Mouse (Mus musculus) CH12.LX (cell line): ENCODE results near the gene Rnf123. TPM values are rescaled to one million over a fixed set of nuclear protein-coding genes. Genes with fewer than 3 reads are reported as not detected.

Experiments
- DNase-seq: peaks from one replicate; pipeline ENCODE4 v3.0.0-alpha.2; 2013; ENCODE audit errors: extremely low read depth
- H3K27ac ChIP-seq: 2 replicates; pipeline ENCODE4 v1.5.1; 2012; ENCODE audit warnings: low read depth, mild to moderate bottlenecking, control low read depth, moderate library complexity; ENCODE audit not compliant: insufficient read depth
- H3K27me3 ChIP-seq: replicated peaks from 2 replicates; pipeline ENCODE3; 2012; ENCODE audit warnings: inconsistent platforms
- H3K36me3 ChIP-seq, 2 experiments: replicated peaks in 1 of 2; 2 replicates each; pipeline versions ENCODE3 to v1.6.1; 2012; ENCODE audit warnings: inconsistent platforms in 1 of 2, low read length in 1 of 2, mild to moderate bottlenecking in 1 of 2, mixed read lengths in 1 of 2, moderate library complexity in 1 of 2; ENCODE audit not compliant: control insufficient read depth in 1 of 2, insufficient read depth in 1 of 2
- H3K4me1 ChIP-seq, 2 experiments: 2 replicates each; pipeline ENCODE4 v1.6.1; 2012; ENCODE audit warnings: inconsistent platforms in 1 of 2, moderate library complexity in 1 of 2; ENCODE audit not compliant: insufficient read depth in 2 of 2, control insufficient read depth in 1 of 2
- H3K4me2 ChIP-seq: 2 replicates; pipeline ENCODE4 v1.6.1; 2012; ENCODE audit warnings: low read depth, mild to moderate bottlenecking, control low read depth; ENCODE audit not compliant: poor library complexity, insufficient read depth, severe bottlenecking
- H3K4me3 ChIP-seq, 3 experiments: fragments of 150-350 bp in 1 of 3; sonication (generic) in 1 of 3; replicated peaks in 1 of 3; 2 replicates each; pipeline versions ENCODE3 to v1.5.1; 2011 to 2012; ENCODE audit warnings: low read depth in 2 of 3, low read length in 2 of 3, mild to moderate bottlenecking in 2 of 3, moderate library complexity in 2 of 3, control low read depth in 1 of 3, improper control_type of control experiment in 1 of 3, inconsistent platforms in 1 of 3, mixed read lengths in 1 of 3; ENCODE audit not compliant: poor library complexity in 1 of 3
- H3K79me2 ChIP-seq: replicated peaks from 2 replicates; pipeline ENCODE4 v1.6.1; 2012; ENCODE audit warnings: mild to moderate bottlenecking, moderate library complexity; ENCODE audit not compliant: control insufficient read depth, poor library complexity, insufficient read depth, severe bottlenecking; ENCODE audit errors: extremely low read depth
- H3K9ac ChIP-seq: 2 replicates; pipeline ENCODE4 v1.6.1; 2012; ENCODE audit warnings: low read depth, mild to moderate bottlenecking, control low read depth, moderate library complexity; ENCODE audit not compliant: insufficient read depth
- H3K9me3 ChIP-seq: replicated peaks from 2 replicates; pipeline ENCODE3; 2012; ENCODE audit warnings: low read length, inconsistent platforms, mixed read lengths
- BHLHE40 ChIP-seq: IDR thresholded peaks from 2 replicates; pipeline ENCODE4 v1.6.1; 2011; ENCODE audit warnings: mild to moderate bottlenecking, low read depth, low read length, improper control_type of control experiment
- CHD1 ChIP-seq: IDR thresholded peaks from 2 replicates; pipeline ENCODE4 v1.6.1; 2012; ENCODE audit warnings: low read depth, low read length, improper control_type of control experiment, inconsistent platforms
- CTCF ChIP-seq, 2 experiments: IDR thresholded peaks in 1 of 2; conservative IDR thresholded peaks in 1 of 2; 2 replicates each; pipeline ENCODE4 v1.5.1; 2011 to 2012; ENCODE audit warnings: low read depth in 2 of 2, low read length in 2 of 2, improper control_type of control experiment in 1 of 2, inconsistent platforms in 1 of 2, mild to moderate bottlenecking in 1 of 2, moderate library complexity in 1 of 2
- E2F4 ChIP-seq: IDR thresholded peaks from 2 replicates; pipeline ENCODE4 v1.6.1; 2011; ENCODE audit warnings: low read depth, low read length, improper control_type of control experiment; ENCODE audit not compliant: insufficient replicate concordance
- EP300 ChIP-seq: IDR thresholded peaks from 2 replicates; pipeline ENCODE4 v1.6.1; 2011; ENCODE audit warnings: low read length, improper control_type of control experiment
- ETS1 ChIP-seq: conservative IDR thresholded peaks from 2 replicates; pipeline ENCODE4 v1.6.1; 2012; ENCODE audit warnings: low read depth, mild to moderate bottlenecking, inconsistent platforms, low read length, improper control_type of control experiment, moderate library complexity
- GABPA ChIP-seq: IDR thresholded peaks from 2 replicates; pipeline ENCODE4 v1.6.1; 2012; ENCODE audit warnings: low read depth, low read length, improper control_type of control experiment, inconsistent platforms; ENCODE audit not compliant: insufficient replicate concordance
- IRF4 ChIP-seq: IDR thresholded peaks from 2 replicates; pipeline ENCODE4 v1.6.1; 2014; ENCODE audit warnings: low read depth, mild to moderate bottlenecking, inconsistent platforms, low read length, improper control_type of control experiment
- KAT2A ChIP-seq: IDR thresholded peaks from 2 replicates; pipeline ENCODE4 v1.6.1; 2012; ENCODE audit warnings: low read length, improper control_type of control experiment, inconsistent platforms; ENCODE audit not compliant: insufficient replicate concordance
- MAFK ChIP-seq: IDR thresholded peaks from 2 replicates; pipeline ENCODE4 v1.6.1; 2011; ENCODE audit warnings: low read length, improper control_type of control experiment; ENCODE audit not compliant: insufficient replicate concordance
- MAX ChIP-seq: IDR thresholded peaks from 2 replicates; pipeline ENCODE4 v1.6.1; 2011; ENCODE audit warnings: low read length, improper control_type of control experiment
- MYC ChIP-seq: IDR thresholded peaks from 2 replicates; pipeline ENCODE4 v1.6.1; 2011; ENCODE audit warnings: low read depth, mild to moderate bottlenecking, improper control_type of control experiment, low read length
- NELFE ChIP-seq: IDR thresholded peaks from 2 replicates; pipeline ENCODE4 v1.6.1; 2011; ENCODE audit warnings: low read depth, low read length, improper control_type of control experiment
- NRF1 ChIP-seq: IDR thresholded peaks from 2 replicates; pipeline ENCODE4 v1.6.1; 2014; ENCODE audit warnings: low read depth, mild to moderate bottlenecking, inconsistent platforms, low read length, improper control_type of control experiment, moderate library complexity
- POLR2A ChIP-seq: IDR thresholded peaks from 2 replicates; pipeline ENCODE4 v1.6.1; 2011; ENCODE audit warnings: low read depth, mild to moderate bottlenecking, improper control_type of control experiment, low read length
- POLR2AphosphoS2 ChIP-seq: IDR thresholded peaks from 2 replicates; pipeline ENCODE4 v1.6.1; 2011; ENCODE audit warnings: low read depth, low read length, improper control_type of control experiment
- RCOR1 ChIP-seq: conservative IDR thresholded peaks from 2 replicates; pipeline ENCODE4 v1.6.1; 2012; ENCODE audit warnings: low read depth, mild to moderate bottlenecking, inconsistent platforms, low read length, improper control_type of control experiment
- SIN3A ChIP-seq: IDR thresholded peaks from 2 replicates; pipeline ENCODE4 v1.6.1; 2012; ENCODE audit warnings: low read length, improper control_type of control experiment, inconsistent platforms
- SMC3 ChIP-seq: IDR thresholded peaks from 2 replicates; pipeline ENCODE4 v1.6.1; 2011; ENCODE audit warnings: low read depth, low read length, improper control_type of control experiment
- TBP ChIP-seq: conservative IDR thresholded peaks from 2 replicates; pipeline ENCODE4 v1.6.1; 2011; ENCODE audit warnings: low read depth, low read length, improper control_type of control experiment
- TCF12 ChIP-seq: IDR thresholded peaks from 2 replicates; pipeline ENCODE4 v1.6.1; 2014; ENCODE audit warnings: low read depth, mild to moderate bottlenecking, inconsistent platforms, low read length, improper control_type of control experiment
- UBTF ChIP-seq: IDR thresholded peaks from 2 replicates; pipeline ENCODE4 v1.6.1; 2012; ENCODE audit warnings: low read depth, mild to moderate bottlenecking, inconsistent platforms, low read length, improper control_type of control experiment, moderate library complexity
- USF2 ChIP-seq: conservative IDR thresholded peaks from 2 replicates; pipeline ENCODE4 v1.6.1; 2011; ENCODE audit warnings: low read depth, low read length, improper control_type of control experiment
- ZC3H11A ChIP-seq: IDR thresholded peaks from 2 replicates; pipeline ENCODE4 v1.6.1; 2012; ENCODE audit warnings: low read depth, mild to moderate bottlenecking, inconsistent platforms, low read length, improper control_type of control experiment
- ZKSCAN1 ChIP-seq: IDR thresholded peaks from 2 replicates; pipeline ENCODE4 v1.6.1; 2012; ENCODE audit warnings: low read depth, inconsistent platforms, low read length, improper control_type of control experiment, borderline replicate concordance
- ZMIZ1 ChIP-seq: IDR thresholded peaks from 2 replicates; pipeline ENCODE4 v1.6.1; 2012; ENCODE audit warnings: low read depth, mild to moderate bottlenecking, inconsistent platforms, low read length, improper control_type of control experiment
- ZNF384 ChIP-seq: IDR thresholded peaks from 2 replicates; pipeline ENCODE4 v1.6.1; 2012; ENCODE audit warnings: low read depth, low read length, improper control_type of control experiment, inconsistent platforms
- dilution Hi-C: fragments of 300-500 bp; cut with MboI; formaldehyde crosslinking; loops from 2 replicates; pipeline ENCODE4 v1.14.3; 2020; ENCODE audit warnings: low sequenced_read_pairs; ENCODE audit not compliant: extremely low pct_unique_long_range_greater_than_20kb, extremely low pct_ligation_motif_present
- in situ Hi-C: fragments of 300-500 bp; cut with MboI; formaldehyde crosslinking; loops from 3 replicates; pipeline ENCODE4 v1.14.3; 2019; ENCODE audit warnings: low sequenced_read_pairs, low pct_ligation_motif_present, low pct_unique_long_range_greater_than_20kb, mixed read lengths
- polyA plus RNA-seq: library from polyadenylated mRNA; unstranded; fragments of >175 nt; gene quantifications from 2 replicates; pipeline ENCODE4 v1.2.1, GENCODE M21; 2012; ENCODE audit warnings: low read depth; ENCODE audit not compliant: insufficient read length
- total RNA-seq, 2 experiments: library from RNA; depleted of rRNA; stranded (reverse); fragments of 300-350 nt in 1 of 2; fragments of >200 nt in 1 of 2; gene quantifications; 2 replicates each; pipeline ENCODE4 v1.2.3; 2012 to 2014

Gene Rnf123
- total and polyA plus RNA-seq, 3 experiments = 10.0 to 50.0 (median 28.8) TPM

DNA sequence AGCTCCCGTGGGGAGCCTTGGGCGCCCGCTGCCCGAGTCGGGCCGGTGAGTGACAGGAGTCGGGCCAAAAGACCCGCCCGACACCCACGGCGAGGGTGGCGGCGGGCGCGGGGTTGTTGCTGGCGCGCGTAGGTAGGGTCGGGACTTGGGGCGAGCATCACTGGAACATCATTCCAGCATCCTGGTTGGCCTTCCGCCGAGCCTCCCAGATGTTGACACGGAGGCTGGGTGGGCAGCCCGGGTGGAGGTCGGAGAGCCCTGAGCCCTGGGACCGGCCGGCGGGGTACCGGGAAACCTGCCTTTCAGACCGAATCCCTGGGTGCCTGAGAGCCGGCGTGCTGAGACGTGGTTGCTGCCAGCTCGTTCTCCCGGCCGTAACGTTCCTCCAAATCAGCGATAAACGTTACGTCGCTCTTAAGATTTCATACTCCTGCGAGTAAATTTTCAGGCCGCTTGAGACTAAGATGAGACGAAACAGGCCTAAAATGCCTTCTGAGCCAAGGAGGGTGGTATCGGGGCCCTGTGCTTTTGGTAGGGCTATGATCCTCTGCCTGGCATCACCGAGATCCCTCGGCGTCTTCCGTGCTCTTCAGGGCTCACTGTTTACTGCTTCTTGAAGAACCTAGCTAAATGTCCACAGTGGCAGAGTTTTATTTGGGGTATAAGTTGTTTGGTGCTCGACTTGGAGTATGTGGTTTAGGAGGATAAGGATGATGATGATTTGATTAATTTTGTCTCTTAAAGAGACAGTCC is 80.2 kb downstream of the Rnf123 start:
- Histone ChIP-seq H3K4me1 (peaks cover 0 to 30% of the 10 kb centered on the region in 2 experiments; a peak in 2 of 4 replicates), H3K4me3 (peak overlapping the region; percentile 64 to 96 (median 93)), H3K4me2 (peak overlapping the region; percentile 45; the same call in 1 of the 2 replicates), H3K9me3 (no peaks in the 10 kb centered on the region), H3K36me3 (peaks cover under 1 to 11% of the 10 kb centered on the region in 2 experiments), H3K27ac (peak overlapping the region; percentile 12; the same call in 1 of the 2 replicates), H3K9ac (peak overlapping the region; percentile 92), H3K27me3 (no peaks in the 10 kb centered on the region), H3K79me2 (peaks cover 45% of the 10 kb centered on the region)
- dilution Hi-C loops = no loop called here
- no peak for TF ChIP-seq ZC3H11A
- TF ChIP-seq TCF12 = no peak
- TF ChIP-seq BHLHE40 = no peak
- TF ChIP-seq NRF1 = no peak
- TF ChIP-seq ZNF384 = no peak
- TF ChIP-seq ETS1 = no peak
- TF ChIP-seq UBTF = 0 out of 2 replicates have a peak, but pooled peaks have one; percentile 14
- peak; percentile 43; the same call in 1 of the 2 replicates for TF ChIP-seq SIN3A
- no peak for TF ChIP-seq MAFK
- TF ChIP-seq TBP = no peak
- TF ChIP-seq USF2 = no peak
- no peak for TF ChIP-seq CTCF (conservative IDR thresholded peaks at IDR 0.05 in 1 of 2, IDR thresholded peaks at IDR 0.05 in 1 of 2; ENCODE audit: low read depth in 2 of 2, low read length in 2 of 2)
- TF ChIP-seq E2F4 = no peak
- in situ Hi-C loops = no loop called here
- no peak for DNase-seq

- H3K36me3 ChIP-seq = peaks cover 0 to 7% of the 10 kb centered on the region in 2 experiments
- dilution Hi-C loops = no loop called here
- H3K9me3 ChIP-seq = no peaks in the 10 kb centered on the region
- peak within 1 kb of the TSS; percentile 64 to 96 (median 93) for H3K4me3 ChIP-seq
- DNase-seq = peak; percentile 100
- H3K79me2 ChIP-seq = peaks cover 38% of the 10 kb centered on the region
- in situ Hi-C loops = no loop called here
- H3K27me3 ChIP-seq = no peaks in the 10 kb centered on the region
- peak within 1 kb of the TSS; percentile 74 for H3K4me2 ChIP-seq
- peak within 1 kb of the TSS; percentile 77 for H3K27ac ChIP-seq
- peak within 1 kb of the TSS; percentile 97 for H3K9ac ChIP-seq
- peaks cover 0 to 30% of the 10 kb centered on the region in 2 experiments; a peak in 2 of 4 replicates for H3K4me1 ChIP-seq
- TF ChIP-seq NRF1 (peak; percentile 91), SMC3 (no peak), MAFK (peak; percentile 48; the same call in 1 of the 2 replicates), RCOR1 (peak; percentile 19; the same call in 1 of the 2 replicates), ZKSCAN1 (no peak), TBP (peak; percentile 80), POLR2AphosphoS2 (0 out of 2 replicates have a peak, but pooled peaks have one; percentile 54), MAX (peak; percentile 99), USF2 (peak; percentile 98), MYC (no peak), TCF12 (peak; percentile 74), NELFE (peak; percentile 92), IRF4 (peak; percentile 28; the same call in 1 of the 2 replicates), ZMIZ1 (peak; percentile 80; the same call in 1 of the 2 replicates), BHLHE40 (peak; percentile 100), CHD1 (no peak), POLR2A (peak; percentile 85), EP300 (peak; percentile 45; the same call in 1 of the 2 replicates), GABPA (no peak), KAT2A (peak; percentile 35; the same call in 1 of the 2 replicates)
These were observed 81.0 kb downstream of the Rnf123 start, which contains the start of gene Ip6k1 for GRCm38 (mm10) chr9:108001922-108002770. Gene Ip6k1, plus strand, starts transcription at chr9:108002501.
